Mouse (Mus musculus): Measurements from ENCODE around the gene Top2b.

GRCm38 (mm10) chr14:16448269-16448987, 83.4 kb downstream of the Top2b start:
- TF ChIP-seq CTCF (IDR thresholded peaks at IDR 0.05; ENCODE audit: control insufficient read depth, insufficient read depth, insufficient read length) (no peak), MYOG (IDR thresholded peaks at IDR 0.05; ENCODE audit: control insufficient read depth, extremely low read depth, insufficient read length) (no peak), MAX (IDR thresholded peaks at IDR 0.05) (no peak), CEBPB (IDR thresholded peaks at IDR 0.05; ENCODE audit: low read depth) (no peak), USF1 (IDR thresholded peaks at IDR 0.05; ENCODE audit: low read depth) (no peak), FOSL1 (IDR thresholded peaks at IDR 0.05; ENCODE audit: insufficient read depth, low read length, poor library complexity, severe bottlenecking) (no peak)
